Mouse (Mus musculus) ovary, adult 18-20 months (tissue): ENCODE data around the gene Gli3.

Source experiments
- DNase-seq: peaks from one replicate; pipeline ENCODE4 v3.0.0; 2022; ENCODE audit warnings: low spot score, mixed read lengths

The Gli3 gene

GRCm38 (mm10) chr13:15488065-15488464, 25.0 kb downstream of the Gli3 start:
- no peak for DNase-seq

- DNase-seq, result no peak
These were observed 32.8 kb downstream of the Gli3 start for GRCm38 (mm10) chr13:15495820-15496219.

- no peak for DNase-seq
These were observed 35.3 kb downstream of the Gli3 start for GRCm38 (mm10) chr13:15498338-15498737.

GRCm38 (mm10) chr13:15510925-15511324, 47.9 kb downstream of the Gli3 start:
- DNase-seq, result no peak

- no peak for DNase-seq
These were observed 50.1 kb downstream of the Gli3 start for GRCm38 (mm10) chr13:15513114-15513513.

- DNase-seq, result no peak
These were observed 51.0 kb downstream of the Gli3 start for GRCm38 (mm10) chr13:15514082-15514481.

- no peak for DNase-seq
These were observed 54.2 kb downstream of the Gli3 start for GRCm38 (mm10) chr13:15517048-15517760.

- no peak for DNase-seq
These were observed 57.3 kb downstream of the Gli3 start for GRCm38 (mm10) chr13:15520353-15520752.

GRCm38 (mm10) chr13:15522153-15522552, 59.1 kb downstream of the Gli3 start:
- no peak for DNase-seq

- DNase-seq, result no peak
These were observed 61.2 kb downstream of the Gli3 start for GRCm38 (mm10) chr13:15524208-15524607.

GRCm38 (mm10) chr13:15526691-15527090, 63.7 kb downstream of the Gli3 start:
- DNase-seq, result no peak

- no peak for DNase-seq
These were observed 68.5 kb downstream of the Gli3 start for GRCm38 (mm10) chr13:15531568-15531967.

GRCm38 (mm10) chr13:15537206-15537605, 74.2 kb downstream of the Gli3 start:
- DNase-seq, result no peak

GRCm38 (mm10) chr13:15537611-15538010, 74.6 kb downstream of the Gli3 start:
- no peak for DNase-seq

- DNase-seq, result no peak
These were observed 75.4 kb downstream of the Gli3 start for GRCm38 (mm10) chr13:15538389-15538788.

- DNase-seq, result no peak
These were observed 79.0 kb downstream of the Gli3 start for GRCm38 (mm10) chr13:15542053-15542452.

GRCm38 (mm10) chr13:15543169-15543887, 80.3 kb downstream of the Gli3 start:
- DNase-seq, result no peak

- DNase-seq, result no peak
These were observed 81.0 kb downstream of the Gli3 start for GRCm38 (mm10) chr13:15543888-15544640.

- no peak for DNase-seq
These were observed 82.4 kb downstream of the Gli3 start for GRCm38 (mm10) chr13:15545346-15545896.

GRCm38 (mm10) chr13:15546258-15546657, 83.2 kb downstream of the Gli3 start:
- DNase-seq, result no peak

- DNase-seq, result no peak
These were observed 86.4 kb downstream of the Gli3 start for GRCm38 (mm10) chr13:15549466-15549865.

GRCm38 (mm10) chr13:15550027-15550602, 87.1 kb downstream of the Gli3 start:
- no peak for DNase-seq
